Mouse (Mus musculus): ENCODE results near the gene Atp2b1.

Gene Atp2b1

GRCm38 (mm10) chr10:99029844-99030243, 115.6 kb downstream of the Atp2b1 start:
- DNase-seq (ENCODE audit: extremely low read depth, low read depth): no peak

- no peak for DNase-seq (ENCODE audit: extremely low read depth, low read depth)
Measured at GRCm38 (mm10) chr10:99033830-99034828, 119.9 kb downstream of the Atp2b1 start.

- DNase-seq (ENCODE audit: extremely low read depth, low read depth): no peak
Measured at GRCm38 (mm10) chr10:99037185-99038065, 123.2 kb downstream of the Atp2b1 start.

GRCm38 (mm10) chr10:99038866-99039265, 124.7 kb downstream of the Atp2b1 start:
- no peak for DNase-seq (ENCODE audit: extremely low read depth, low read depth)

GRCm38 (mm10) chr10:99040171-99040570, 126.0 kb downstream of the Atp2b1 start:
- DNase-seq (ENCODE audit: extremely low read depth, low read depth): no peak

GRCm38 (mm10) chr10:99046756-99047550, 132.7 kb downstream of the Atp2b1 start:
- DNase-seq (ENCODE audit: extremely low read depth, low read depth): no peak

GRCm38 (mm10) chr10:99047551-99047940, 133.3 kb downstream of the Atp2b1 start:
- DNase-seq (ENCODE audit: extremely low read depth, low read depth): no peak

GRCm38 (mm10) chr10:99050093-99050492, 135.9 kb downstream of the Atp2b1 start:
- no peak for DNase-seq (ENCODE audit: extremely low read depth, low read depth)

GRCm38 (mm10) chr10:99053111-99053510, 138.9 kb downstream of the Atp2b1 start:
- DNase-seq (ENCODE audit: extremely low read depth, low read depth): no peak

- DNase-seq (ENCODE audit: extremely low read depth, low read depth): no peak
Measured at GRCm38 (mm10) chr10:99060588-99060987, 146.4 kb downstream of the Atp2b1 start.

- DNase-seq (ENCODE audit: extremely low read depth, low read depth): no peak
Measured at GRCm38 (mm10) chr10:99061418-99061817, 147.2 kb downstream of the Atp2b1 start.

- no peak for DNase-seq (ENCODE audit: extremely low read depth, low read depth)
Measured at GRCm38 (mm10) chr10:99062546-99062945, 148.3 kb downstream of the Atp2b1 start.
